Mouse (Mus musculus): ENCODE measurements around the gene Fam193a. TPM values are rescaled to one million over a fixed set of nuclear protein-coding genes. Genes with fewer than 3 reads are reported as not detected.
A peak's percentile ranks its signal among the peaks of the same experiment; 100 is the strongest.

Gene Fam193a
- total RNA-seq (2021), result 10 to 100 TPM; 41.3 to 42.7 TPM

- DNase-seq, result peak; percentile 97 to 98
Measured at GRCm38 (mm10) chr5:34369341-34370021, at the start of gene Fam193a. Gene Fam193a (plus strand): TSS chr5:34369933.

GRCm38 (mm10) chr5:34321236-34321635 lies 48.5 kb upstream of the Fam193a start:
- DNase-seq, result no peak

GRCm38 (mm10) chr5:34325286-34325685 lies 44.4 kb upstream of the Fam193a start:
- no peak for DNase-seq

GRCm38 (mm10) chr5:34326249-34326691 lies 43.5 kb upstream of the Fam193a start:
- DNase-seq, result no peak

- peak; percentile 14 to 17 for DNase-seq
Measured at GRCm38 (mm10) chr5:34326875-34327576, 42.7 kb upstream of the Fam193a start.

- no peak for DNase-seq
Measured at GRCm38 (mm10) chr5:34330136-34330535, 39.6 kb upstream of the Fam193a start.

GRCm38 (mm10) chr5:34334081-34334480 lies 35.7 kb upstream of the Fam193a start:
- DNase-seq, result no peak

- DNase-seq, result no peak
Measured at GRCm38 (mm10) chr5:34335539-34336096, 34.1 kb upstream of the Fam193a start.

- peak; percentile 96 for DNase-seq
Measured at GRCm38 (mm10) chr5:34336097-34336774, 33.5 kb upstream of the Fam193a start, which contains the start of gene Rnf4. Gene Rnf4 (plus strand): TSS chr5:34336289.

GRCm38 (mm10) chr5:34336775-34337450 lies 32.8 kb upstream of the Fam193a start:
- peak in 1 of 2 experiments; percentile 25 for DNase-seq

- no peak for DNase-seq
Measured at GRCm38 (mm10) chr5:34340246-34340645, 29.5 kb upstream of the Fam193a start.

- DNase-seq, result no peak
Measured at GRCm38 (mm10) chr5:34352084-34352631, 17.6 kb upstream of the Fam193a start.

- no peak for DNase-seq
Measured at GRCm38 (mm10) chr5:34360261-34360660, 9.5 kb upstream of the Fam193a start.

GRCm38 (mm10) chr5:34363115-34363514 lies 6.6 kb upstream of the Fam193a start:
- no peak for DNase-seq

- DNase-seq, result no peak
Measured at GRCm38 (mm10) chr5:34368551-34369290, 1.0 kb upstream of the Fam193a start.

GRCm38 (mm10) chr5:34370022-34370823 lies 490 bp downstream of the Fam193a start:
- peak; percentile 32 to 36 for DNase-seq

- no peak for DNase-seq
Measured at GRCm38 (mm10) chr5:34370840-34371239, 1.1 kb downstream of the Fam193a start.

- DNase-seq, result no peak
Measured at GRCm38 (mm10) chr5:34372141-34372540, 2.4 kb downstream of the Fam193a start.

- no peak for DNase-seq
Measured at GRCm38 (mm10) chr5:34372541-34372940, 2.8 kb downstream of the Fam193a start.

GRCm38 (mm10) chr5:34378787-34379186 lies 9.1 kb downstream of the Fam193a start:
- no peak for DNase-seq
